Mouse (Mus musculus): ENCODE data around the gene Cmbl.

Gene Cmbl

GRCm38 (mm10) chr15:31627277-31628154, 62.3 kb downstream of the Cmbl start:
- DNase-seq: no peak

GRCm38 (mm10) chr15:31628180-31628579, 63.0 kb downstream of the Cmbl start:
- DNase-seq: no peak

GRCm38 (mm10) chr15:31629556-31629955, 64.4 kb downstream of the Cmbl start:
- no peak for DNase-seq

- DNase-seq: no peak
Measured at GRCm38 (mm10) chr15:31631396-31631858, 66.2 kb downstream of the Cmbl start.

GRCm38 (mm10) chr15:31632478-31632877, 67.3 kb downstream of the Cmbl start:
- no peak for DNase-seq

- no peak for DNase-seq
Measured at GRCm38 (mm10) chr15:31634582-31634981, 69.4 kb downstream of the Cmbl start.

GRCm38 (mm10) chr15:31636091-31636595, 71.0 kb downstream of the Cmbl start:
- DNase-seq: no peak
